Mouse (Mus musculus) kidney, adult 2 months (tissue): ENCODE measurements around the gene Axdnd1. TPM values are rescaled to one million over a fixed set of nuclear protein-coding genes. Genes with fewer than 3 reads are reported as not detected.

Experiments used
- DNase-seq: peaks from one replicate; pipeline ENCODE4 v3.0.0; 2021
- H3K27ac ChIP-seq: fragments of 200-500 bp; 2 replicates; pipeline ENCODE4 v1.5.1; 2012; ENCODE audit warnings: low read depth, low read length, control low read depth, inconsistent platforms; ENCODE audit not compliant: insufficient read depth
- H3K27me3 ChIP-seq: fragments of 200-500 bp; replicated peaks from 2 replicates; pipeline ENCODE4 v1.6.1; 2012; ENCODE audit warnings: mild to moderate bottlenecking, moderate library complexity, low read length, inconsistent platforms; ENCODE audit not compliant: control insufficient read depth, insufficient read depth
- H3K36me3 ChIP-seq: fragments of 200-500 bp; 2 replicates; pipeline ENCODE4 v1.6.1; 2012; ENCODE audit warnings: mild to moderate bottlenecking, moderate library complexity, low read length, inconsistent platforms; ENCODE audit not compliant: control insufficient read depth, insufficient read depth
- H3K4me1 ChIP-seq: fragments of 200-500 bp; 2 replicates; pipeline ENCODE4 v1.6.1; 2011; ENCODE audit warnings: low read length; ENCODE audit not compliant: control insufficient read depth, insufficient read depth
- H3K4me3 ChIP-seq: fragments of 200-500 bp; 2 replicates; pipeline ENCODE4 v1.5.1; 2011; ENCODE audit warnings: mild to moderate bottlenecking, low read depth, low read length, control low read depth; ENCODE audit not compliant: insufficient read depth
- CTCF ChIP-seq: fragments of 200-500 bp; conservative IDR thresholded peaks from 2 replicates; pipeline ENCODE4 v1.5.1; 2011; ENCODE audit warnings: low read depth, mild to moderate bottlenecking, control low read depth, low read length, moderate library complexity, mixed read lengths; ENCODE audit not compliant: insufficient read depth, insufficient read length
- POLR2A ChIP-seq: fragments of 200-500 bp; IDR thresholded peaks from one replicate; pipeline ENCODE4 v1.6.1; 2011; ENCODE audit warnings: low read depth, low read length, control low read depth
- WGBS: fragments of 180-500 bp; shearing (Covaris S2); methylation state at CpG from one replicate; pipeline ENCODE4 v1.1.7; 2018; 5-methylcytosine and 5-hydroxymethylcytosine counted together
- polyA plus RNA-seq: library from polyadenylated mRNA; depleted of rRNA; stranded (reverse); fragments of >200 nt; gene quantifications from 2 replicates; pipeline ENCODE4 v1.2.3, GENCODE M21; 2012; rRNA removed

Gene Axdnd1
- not detected in 2 replicates for polyA plus RNA-seq

DNA sequence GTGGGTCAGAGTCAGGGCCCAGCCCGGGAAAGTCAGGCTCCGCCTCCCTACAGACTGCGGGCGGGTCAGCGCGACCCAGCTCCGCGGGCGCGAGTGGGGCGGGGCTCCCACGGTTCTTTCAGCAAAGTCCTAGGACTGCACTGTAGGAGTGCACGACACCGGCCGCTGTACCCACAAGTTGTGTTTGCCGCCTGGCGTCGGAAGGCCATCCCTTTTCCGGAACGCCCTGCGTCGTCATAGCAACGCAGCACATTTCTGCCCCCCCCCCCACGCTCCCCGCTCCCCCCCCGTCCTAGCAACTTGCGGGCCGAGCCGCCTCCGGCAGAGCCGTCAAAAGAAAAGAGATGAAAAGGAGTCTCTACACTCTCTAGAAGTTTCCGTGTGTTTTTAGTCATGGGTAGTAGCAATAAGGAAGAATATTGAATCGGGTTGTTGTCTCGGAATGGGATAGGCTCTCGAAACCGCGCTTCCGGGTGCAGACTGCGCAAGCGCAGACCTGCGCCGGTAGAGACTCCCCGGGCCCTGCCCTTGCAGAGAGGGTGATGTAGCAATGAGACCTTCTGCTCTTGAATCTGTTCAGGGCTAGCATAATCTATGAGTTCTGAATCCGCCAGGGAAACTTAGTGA lies at the start of gene Axdnd1:
TSS of gene Axdnd1 (minus strand) at position 489 of the 627 bp plus-strand sequence.
- WGBS = under 1% methylated on average over 44 of the region's 44 CpGs
- no peaks in the 10 kb centered on the region for H3K36me3 ChIP-seq
- no peaks in the 10 kb centered on the region for H3K4me1 ChIP-seq
- H3K27me3 ChIP-seq = no peaks in the 10 kb centered on the region
- H3K27ac ChIP-seq = 0 out of 2 replicates have a peak within 1 kb of the TSS, but pooled peaks have one; percentile 18
- 0 out of 2 replicates have a peak, but pooled peaks have one; percentile 18 for TF ChIP-seq CTCF
- no peak for TF ChIP-seq POLR2A
- peak; percentile 93 for DNase-seq
- peak within 1 kb of the TSS; percentile 46 for H3K4me3 ChIP-seq

DNA sequence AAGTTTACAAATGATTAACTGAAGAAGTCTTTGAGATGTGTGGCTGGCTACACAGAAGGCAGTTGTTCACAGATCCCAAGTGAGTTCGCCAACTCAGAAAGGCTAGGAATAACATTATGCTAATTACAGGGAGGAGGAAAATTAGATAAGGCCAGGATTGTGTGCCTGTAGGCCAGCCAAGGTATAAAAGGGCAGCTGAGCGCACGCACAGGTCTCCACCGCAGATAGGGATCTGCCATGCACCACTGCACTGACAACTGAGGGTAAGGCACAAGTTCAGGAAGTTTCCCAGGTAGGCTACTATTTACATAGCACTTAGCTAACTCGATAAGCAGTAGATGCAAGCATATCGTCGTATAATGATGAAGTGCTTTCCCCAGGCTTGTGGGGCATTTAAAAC lies 49.6 kb upstream of the Axdnd1 start:
- Histone ChIP-seq H3K4me3 (no peak overlapping the region), H3K36me3 (no peaks in the 10 kb centered on the region), H3K27ac (no peak overlapping the region), H3K27me3 (no peaks in the 10 kb centered on the region), H3K4me1 (0 out of 2 replicates have a peak, but pooled peaks cover 3% of the 10 kb centered on the region)
- WGBS = 36% methylated on average over 7 of the region's 7 CpGs
- TF ChIP-seq POLR2A (no peak), CTCF (no peak)
- peak; percentile 24 for DNase-seq

DNA sequence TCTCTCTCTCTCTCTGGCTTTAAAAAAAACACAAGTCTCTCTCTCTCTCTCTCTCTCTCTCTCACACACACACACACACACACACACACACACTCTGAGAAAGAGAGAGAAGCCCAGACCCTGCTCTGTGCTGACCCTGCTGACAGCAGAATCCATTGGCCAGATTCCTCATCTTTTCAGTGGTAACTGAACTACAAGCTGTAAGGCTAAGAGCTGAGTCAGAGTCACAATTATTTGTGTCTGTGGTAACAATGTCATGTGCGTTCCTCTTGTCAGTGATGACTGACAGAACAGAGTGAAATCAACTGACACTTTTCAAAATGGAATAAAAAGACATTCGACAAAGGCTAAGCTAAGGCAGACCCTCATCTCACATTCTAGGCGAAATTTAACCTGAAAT lies 47.6 kb upstream of the Axdnd1 start:
- H3K36me3 ChIP-seq = no peaks in the 10 kb centered on the region
- DNase-seq = no peak
- 0 out of 2 replicates have a peak, but pooled peaks cover 3% of the 10 kb centered on the region for H3K4me1 ChIP-seq
- TF ChIP-seq POLR2A = no peak
- no peak for TF ChIP-seq CTCF
- WGBS = 88% methylated on average over 3 of the region's 3 CpGs
- H3K27me3 ChIP-seq = no peaks in the 10 kb centered on the region
- no peak overlapping the region for H3K27ac ChIP-seq
- no peak overlapping the region for H3K4me3 ChIP-seq

DNA sequence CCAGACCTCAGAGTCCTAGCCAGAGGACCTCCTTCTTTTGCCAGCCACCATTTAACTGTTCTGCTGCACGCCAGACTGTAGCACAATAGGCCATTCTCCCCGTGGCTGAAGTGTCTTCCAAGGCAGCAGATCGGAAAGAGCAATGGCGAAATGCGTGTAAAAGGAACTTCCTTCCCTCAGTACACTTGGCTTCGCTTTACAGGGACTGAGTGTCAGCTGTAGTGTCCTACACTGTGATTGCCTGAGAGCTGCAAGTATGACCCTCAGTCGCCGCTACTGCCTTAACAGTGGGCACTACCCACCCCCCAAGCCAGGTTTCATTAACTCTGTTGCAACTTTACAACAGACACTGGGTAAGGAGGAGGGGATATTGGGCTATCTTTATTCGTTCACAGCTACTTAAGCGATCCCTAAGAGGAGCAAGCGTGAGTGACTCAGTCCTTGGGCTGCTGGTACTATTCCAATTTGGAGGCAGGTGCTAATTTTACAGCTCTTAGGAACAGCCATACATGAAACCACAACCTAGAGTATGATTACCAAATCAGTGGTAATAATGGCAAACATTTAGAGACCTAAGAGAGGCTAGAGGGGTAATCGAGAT lies 46.8 kb upstream of the Axdnd1 start:
- H3K27ac ChIP-seq = no peak overlapping the region
- no peak for TF ChIP-seq POLR2A
- TF ChIP-seq CTCF = no peak
- no peaks in the 10 kb centered on the region for H3K27me3 ChIP-seq
- H3K36me3 ChIP-seq = no peaks in the 10 kb centered on the region
- H3K4me3 ChIP-seq = no peak overlapping the region
- H3K4me1 ChIP-seq = peaks cover 3% of the 10 kb centered on the region; the same call in 1 of the 2 replicates
- DNase-seq = no peak
- WGBS = 77% methylated on average over 12 of the region's 12 CpGs

DNA sequence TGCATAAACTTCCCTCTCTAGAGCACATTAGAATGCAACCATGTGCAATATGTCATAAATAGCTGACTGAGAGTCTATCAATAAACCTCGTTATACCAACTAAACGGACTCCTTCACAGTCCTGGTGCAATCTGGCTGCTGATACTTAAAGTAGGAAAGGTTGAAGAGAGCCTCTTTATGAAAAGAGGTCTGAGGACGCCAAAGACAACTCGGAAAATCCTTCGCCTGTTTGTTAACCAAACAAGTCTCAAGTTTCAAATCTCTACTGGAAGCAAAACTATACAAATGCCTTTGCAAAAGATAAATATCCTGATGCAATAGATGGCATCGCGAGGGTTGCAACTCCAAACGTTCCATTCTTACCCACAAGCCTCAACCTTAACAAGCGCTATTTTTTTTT lies 44.0 kb upstream of the Axdnd1 start:
- TF ChIP-seq CTCF (no peak), POLR2A (no peak)

DNA sequence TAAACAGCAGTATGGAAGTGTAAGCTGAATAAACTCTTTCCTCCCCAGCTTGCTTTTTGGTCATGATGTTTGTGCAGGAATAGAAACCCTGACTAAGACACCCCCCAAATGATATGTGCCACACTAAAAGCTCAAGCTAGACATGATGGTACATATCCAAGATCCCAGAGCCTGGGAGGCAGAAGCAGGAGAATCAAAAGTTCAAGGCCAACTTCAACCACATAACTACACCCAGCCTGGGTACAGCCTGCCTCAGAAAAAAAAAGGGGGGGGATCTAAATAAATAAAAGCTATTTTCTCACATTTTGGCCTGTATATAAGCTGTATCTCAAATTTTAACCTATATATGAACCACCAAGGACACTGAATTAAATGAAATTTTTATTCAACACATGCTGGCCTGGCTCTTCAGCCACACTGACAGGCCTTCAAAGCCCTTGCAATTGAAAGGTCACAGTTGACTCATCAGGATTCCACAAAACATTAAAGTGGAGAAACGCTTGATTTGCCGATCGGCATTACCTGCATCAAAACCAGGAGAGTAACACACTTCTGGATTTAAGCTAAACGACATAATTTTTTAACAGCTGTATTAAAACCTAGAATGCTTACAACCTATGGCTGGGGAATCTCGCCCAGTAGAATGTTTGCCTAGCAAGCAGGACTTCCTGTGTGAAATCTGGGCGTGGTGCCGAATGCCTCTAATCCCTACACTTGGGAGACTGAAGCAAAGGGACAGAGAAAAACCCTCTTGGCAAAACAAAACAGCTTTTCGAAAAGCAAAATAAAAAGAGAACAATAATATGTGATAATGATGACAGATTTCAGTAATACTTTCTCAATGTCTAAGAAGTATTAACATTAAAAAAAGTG lies 43.3 kb upstream of the Axdnd1 start:
- Histone ChIP-seq H3K36me3 (no peaks in the 10 kb centered on the region), H3K4me3 (no peak overlapping the region), H3K27ac (no peak overlapping the region), H3K4me1 (peaks cover 2% of the 10 kb centered on the region; the same call in 1 of the 2 replicates), H3K27me3 (no peaks in the 10 kb centered on the region)
- WGBS = 87% methylated on average over 8 of the region's 8 CpGs
- no peak for DNase-seq
- TF ChIP-seq CTCF = no peak
- no peak for TF ChIP-seq POLR2A

More for the DNA sequence above, 44.0 kb upstream of the Axdnd1 start:
- Histone ChIP-seq H3K27me3 (no peaks in the 10 kb centered on the region), H3K36me3 (no peaks in the 10 kb centered on the region), H3K27ac (no peak overlapping the region), H3K4me1 (peaks cover 2% of the 10 kb centered on the region; the same call in 1 of the 2 replicates), H3K4me3 (no peak overlapping the region)
- WGBS = 92% methylated on average over 9 of the region's 9 CpGs
- no peak for DNase-seq
